Mouse (Mus musculus): ENCODE data around the gene Ifitm10. TPM values are rescaled to one million over a fixed set of nuclear protein-coding genes. Genes with fewer than 3 reads are reported as not detected.
"Not testable (repeated sequence)": the region's sequence is repeated elsewhere in the genome, so short reads cannot be mapped to it uniquely, and the experiment has no call there.

Gene Ifitm10
- polyA plus RNA-seq, 1 experiment from 2014 or later, result 0.97 TPM

GRCm38 (mm10) chr7:142303929-142304328 is 69.6 kb downstream of the Ifitm10 start:
- not testable (repeated sequence) for H3K27me3 ChIP-seq (ENCODE audit: control insufficient read depth, insufficient read depth, low read length); H3K9me3 ChIP-seq (replicated peaks; ENCODE audit: control insufficient read depth, low read length); H3K9ac ChIP-seq (replicated peaks; ENCODE audit: low read length); H3K27ac ChIP-seq (replicated peaks; ENCODE audit: low read depth, low read length); DNase-seq (ENCODE audit: low spot score); H3K4me3 ChIP-seq (ENCODE audit: low read depth, low read length); H3K4me2 ChIP-seq (ENCODE audit: low read depth, low read length); H3K4me1 ChIP-seq (ENCODE audit: control insufficient read depth, insufficient read depth, low read length); H3K36me3 ChIP-seq (replicated peaks; ENCODE audit: control insufficient read depth, insufficient read depth, low read depth, low read length); ATAC-seq (replicated peaks; ENCODE audit: insufficient number of reproducible peaks, low FRiP score, low TSS enrichment, low read depth)
- WGBS, result 89% methylated on average over 1 of the region's 1 CpGs

DNA sequence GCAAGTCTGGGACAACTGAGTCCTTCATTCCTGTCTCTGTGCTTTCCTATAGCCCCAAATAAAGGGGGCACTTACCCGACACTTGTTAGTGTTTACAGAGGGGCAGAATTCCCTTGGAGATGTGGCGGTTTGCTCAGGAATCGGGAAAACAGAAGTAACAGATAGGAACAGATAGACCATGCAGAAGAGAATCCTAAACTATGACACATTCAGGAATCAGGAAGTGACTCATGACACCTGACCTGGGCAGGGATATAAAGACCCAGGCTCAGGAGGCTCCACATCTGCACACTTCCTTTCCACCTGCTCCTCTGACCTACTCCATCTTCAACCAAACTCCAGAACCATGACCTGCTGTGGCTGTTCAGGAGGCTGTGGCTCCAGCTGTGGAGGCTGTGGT is 70.3 kb downstream of the Ifitm10 start, which contains the start of gene Krtap5-4:
Gene Krtap5-4, plus strand, starts transcription at position 301 of the 400 bp plus-strand sequence.
- no peaks in the 10 kb centered on the region for H3K9me3 ChIP-seq (replicated peaks; ENCODE audit: control insufficient read depth, low read length)
- ATAC-seq (replicated peaks; ENCODE audit: insufficient number of reproducible peaks, low FRiP score, low TSS enrichment, low read depth), result no peak

DNA sequence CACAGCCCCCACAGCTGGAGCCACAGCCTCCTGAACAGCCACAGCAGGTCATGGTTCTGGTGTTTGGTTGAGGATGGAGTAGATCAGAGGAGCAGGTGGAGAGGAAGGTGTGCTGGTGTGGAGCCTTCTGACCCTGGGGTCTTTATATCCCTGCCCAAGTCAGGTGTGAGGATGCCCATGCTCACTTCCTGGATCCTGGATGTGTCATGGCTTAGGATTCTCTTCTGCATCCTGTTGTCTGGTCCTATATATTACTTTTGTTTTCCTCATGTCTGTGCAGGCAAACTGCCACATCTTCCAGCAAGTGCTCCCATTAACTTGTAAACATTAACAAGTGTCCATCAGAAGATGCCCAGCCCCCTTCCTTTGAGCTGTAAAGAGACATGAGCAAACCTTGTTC is 76.5 kb downstream of the Ifitm10 start, which contains the start of gene Krtap5-1:
Gene Krtap5-1, minus strand, starts transcription at position 101 of the 400 bp plus-strand sequence.
- not testable (repeated sequence) for DNase-seq (ENCODE audit: low spot score); H3K36me3 ChIP-seq (replicated peaks; ENCODE audit: control insufficient read depth, insufficient read depth, low read depth, low read length); ATAC-seq (replicated peaks; ENCODE audit: insufficient number of reproducible peaks, low FRiP score, low TSS enrichment, low read depth); H3K9ac ChIP-seq (replicated peaks; ENCODE audit: low read length); H3K9me3 ChIP-seq (replicated peaks; ENCODE audit: control insufficient read depth, low read length); H3K27me3 ChIP-seq (ENCODE audit: control insufficient read depth, insufficient read depth, low read length); H3K4me2 ChIP-seq (ENCODE audit: low read depth, low read length); H3K27ac ChIP-seq (replicated peaks; ENCODE audit: low read depth, low read length); H3K4me3 ChIP-seq (ENCODE audit: low read depth, low read length); H3K4me1 ChIP-seq (ENCODE audit: control insufficient read depth, insufficient read depth, low read length)

More for the DNA sequence above, 70.3 kb downstream of the Ifitm10 start, which contains the start of gene Krtap5-4:
- Histone ChIP-seq H3K27me3 (ENCODE audit: control insufficient read depth, insufficient read depth, low read length) (no peaks in the 10 kb centered on the region), H3K27ac (replicated peaks; ENCODE audit: low read depth, low read length) (no peak within 1 kb of the TSS), H3K4me2 (ENCODE audit: low read depth, low read length) (no peak within 1 kb of the TSS), H3K36me3 (replicated peaks; ENCODE audit: control insufficient read depth, insufficient read depth, low read depth, low read length) (no peaks in the 10 kb centered on the region), H3K9ac (replicated peaks; ENCODE audit: low read length) (no peak within 1 kb of the TSS), H3K4me1 (ENCODE audit: control insufficient read depth, insufficient read depth, low read length) (no peaks in the 10 kb centered on the region), H3K4me3 (ENCODE audit: low read depth, low read length) (no peak within 1 kb of the TSS)
- 72% methylated on average over 3 of the region's 3 CpGs for WGBS
- DNase-seq (ENCODE audit: low spot score), result no peak

GRCm38 (mm10) chr7:142296108-142296507 is 77.4 kb downstream of the Ifitm10 start:
- not testable (repeated sequence) for H3K4me2 ChIP-seq (ENCODE audit: low read depth, low read length); H3K27me3 ChIP-seq (ENCODE audit: control insufficient read depth, insufficient read depth, low read length); H3K4me3 ChIP-seq (ENCODE audit: low read depth, low read length); DNase-seq (ENCODE audit: low spot score); H3K9me3 ChIP-seq (replicated peaks; ENCODE audit: control insufficient read depth, low read length); H3K4me1 ChIP-seq (ENCODE audit: control insufficient read depth, insufficient read depth, low read length); H3K36me3 ChIP-seq (replicated peaks; ENCODE audit: control insufficient read depth, insufficient read depth, low read depth, low read length); ATAC-seq (replicated peaks; ENCODE audit: insufficient number of reproducible peaks, low FRiP score, low TSS enrichment, low read depth); H3K27ac ChIP-seq (replicated peaks; ENCODE audit: low read depth, low read length); H3K9ac ChIP-seq (replicated peaks; ENCODE audit: low read length)
- 47% methylated on average over 4 of the region's 4 CpGs for whole genome bisulfite sequencing

GRCm38 (mm10) chr7:142295418-142295817 is 78.1 kb downstream of the Ifitm10 start:
- Histone ChIP-seq H3K4me1 (ENCODE audit: control insufficient read depth, insufficient read depth, low read length) (no peaks in the 10 kb centered on the region), H3K9ac (replicated peaks; ENCODE audit: low read length) (no peak overlapping the region), H3K27me3 (ENCODE audit: control insufficient read depth, insufficient read depth, low read length) (no peaks in the 10 kb centered on the region), H3K4me3 (ENCODE audit: low read depth, low read length) (no peak overlapping the region), H3K9me3 (replicated peaks; ENCODE audit: control insufficient read depth, low read length) (no peaks in the 10 kb centered on the region), H3K4me2 (ENCODE audit: low read depth, low read length) (no peak overlapping the region), H3K27ac (replicated peaks; ENCODE audit: low read depth, low read length) (no peak overlapping the region), H3K36me3 (replicated peaks; ENCODE audit: control insufficient read depth, insufficient read depth, low read depth, low read length) (no peaks in the 10 kb centered on the region)
- no peak for ATAC-seq (replicated peaks; ENCODE audit: insufficient number of reproducible peaks, low FRiP score, low TSS enrichment, low read depth)
- no peak for DNase-seq (ENCODE audit: low spot score)

GRCm38 (mm10) chr7:142293851-142294250 is 79.7 kb downstream of the Ifitm10 start:
- not testable (repeated sequence) for ATAC-seq (replicated peaks; ENCODE audit: insufficient number of reproducible peaks, low FRiP score, low TSS enrichment, low read depth); H3K4me1 ChIP-seq (ENCODE audit: control insufficient read depth, insufficient read depth, low read length); H3K36me3 ChIP-seq (replicated peaks; ENCODE audit: control insufficient read depth, insufficient read depth, low read depth, low read length); H3K4me2 ChIP-seq (ENCODE audit: low read depth, low read length); H3K9ac ChIP-seq (replicated peaks; ENCODE audit: low read length); H3K9me3 ChIP-seq (replicated peaks; ENCODE audit: control insufficient read depth, low read length); H3K27ac ChIP-seq (replicated peaks; ENCODE audit: low read depth, low read length); H3K27me3 ChIP-seq (ENCODE audit: control insufficient read depth, insufficient read depth, low read length); H3K4me3 ChIP-seq (ENCODE audit: low read depth, low read length)
- WGBS, result 0% methylated on average over 2 of the region's 2 CpGs
- DNase-seq (ENCODE audit: low spot score), result peak; percentile 67

GRCm38 (mm10) chr7:142285910-142286612 is 87.5 kb downstream of the Ifitm10 start:
- ATAC-seq (replicated peaks; ENCODE audit: insufficient number of reproducible peaks, low FRiP score, low TSS enrichment, low read depth); H3K9ac ChIP-seq (replicated peaks; ENCODE audit: low read length); DNase-seq (ENCODE audit: low spot score); H3K27ac ChIP-seq (replicated peaks; ENCODE audit: low read depth, low read length); H3K4me3 ChIP-seq (ENCODE audit: low read depth, low read length); H3K4me2 ChIP-seq (ENCODE audit: low read depth, low read length); H3K27me3 ChIP-seq (ENCODE audit: control insufficient read depth, insufficient read depth, low read length); H3K36me3 ChIP-seq (replicated peaks; ENCODE audit: control insufficient read depth, insufficient read depth, low read depth, low read length); H3K4me1 ChIP-seq (ENCODE audit: control insufficient read depth, insufficient read depth, low read length); H3K9me3 ChIP-seq (replicated peaks; ENCODE audit: control insufficient read depth, low read length): not testable (repeated sequence)
- 70% methylated on average over 9 of the region's 9 CpGs for WGBS

- Histone ChIP-seq H3K27me3 (ENCODE audit: control insufficient read depth, insufficient read depth, low read length) (no peaks in the 10 kb centered on the region; the same call in 1 of the 2 replicates), H3K9me3 (replicated peaks; ENCODE audit: control insufficient read depth, low read length) (no peaks in the 10 kb centered on the region), H3K4me2 (ENCODE audit: low read depth, low read length) (peak overlapping the region; percentile 79), H3K27ac (replicated peaks; ENCODE audit: low read depth, low read length) (no peak overlapping the region), H3K4me1 (ENCODE audit: control insufficient read depth, insufficient read depth, low read length) (0 out of 2 replicates have a peak, but pooled peaks cover 3% of the 10 kb centered on the region), H3K9ac (replicated peaks; ENCODE audit: low read length) (peak overlapping the region; percentile 23), H3K4me3 (ENCODE audit: low read depth, low read length) (peak overlapping the region; percentile 49), H3K36me3 (replicated peaks; ENCODE audit: control insufficient read depth, insufficient read depth, low read depth, low read length) (no peaks in the 10 kb centered on the region)
- 21% methylated on average over 23 of the region's 23 CpGs for WGBS
- ATAC-seq (replicated peaks; ENCODE audit: insufficient number of reproducible peaks, low FRiP score, low TSS enrichment, low read depth) (peak; percentile 61; the same call in 1 of the 2 replicates), DNase-seq (ENCODE audit: low spot score) (peak; percentile 64)
Measured at GRCm38 (mm10) chr7:142285130-142285835, 88.3 kb downstream of the Ifitm10 start.

All from embryonic facial prominence, embryonic 11.5 days (tissue).